20 mouse cellular contexts compared by ENCODE assay signal in the genomic region with DNA sequence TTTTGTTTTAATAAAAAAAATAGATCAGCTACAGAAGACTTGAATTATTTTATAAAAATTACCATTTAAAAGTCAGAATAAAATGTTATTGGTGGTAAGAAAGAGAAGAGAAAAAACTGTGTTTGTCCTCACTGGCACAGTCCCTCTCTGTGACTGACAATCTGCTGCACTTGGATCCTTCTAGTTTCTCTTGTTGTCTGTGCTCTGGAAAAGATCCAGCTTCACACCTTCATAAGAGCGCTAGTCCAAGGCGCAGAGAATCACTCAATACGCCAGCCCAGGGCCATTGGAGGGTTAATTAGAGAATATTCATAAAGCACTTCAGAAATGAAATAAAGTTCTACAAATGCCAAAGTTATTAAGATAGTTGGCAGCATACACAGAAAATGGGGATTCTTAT.
"Had no signal": no experiment of that assay in that cellular context is flagged by ENCODE, and none has a peak within 500 bp of the region (broad histone marks: within the 10 kb centered on the region; RNA-seq: fewer than 3 reads in every experiment).

No protein-coding gene starts in this region.

- H3K4me2 ChIP-seq: kidney, embryonic 15.5 days; liver, embryonic 13.5 days; lung, embryonic 14.5 days; midbrain, embryonic 12.5 days; midbrain, embryonic 15.5 days; neural tube, embryonic 13.5 days; stomach, embryonic 15.5 days had no signal

- H3K9me3 ChIP-seq: kidney, embryonic 15.5 days; midbrain, embryonic 12.5 days; midbrain, embryonic 15.5 days; neural tube, embryonic 13.5 days; stomach, embryonic 15.5 days had no signal

- H3K27me3 ChIP-seq: kidney, embryonic 15.5 days; liver, embryonic 13.5 days; midbrain, embryonic 12.5 days; midbrain, embryonic 15.5 days; neural tube, embryonic 13.5 days; stomach, embryonic 15.5 days had no signal

- ATAC-seq: lung, postnatal 0 days; midbrain, embryonic 15.5 days had no signal

- H3K27ac ChIP-seq: kidney, embryonic 15.5 days; left cerebral cortex, adult 2 months; liver, embryonic 13.5 days; macrophage; midbrain, embryonic 12.5 days; midbrain, embryonic 15.5 days; neural tube, embryonic 13.5 days; stomach, embryonic 15.5 days had no signal

- H3K36me3 ChIP-seq: kidney, embryonic 15.5 days; liver, embryonic 13.5 days; midbrain, embryonic 12.5 days; midbrain, embryonic 15.5 days; neural tube, embryonic 13.5 days; stomach, embryonic 15.5 days had no signal

- DNase-seq: kidney, postnatal 10 days; kidney, postnatal 36 days; layer of hippocampus, postnatal 36 days; liver, embryonic 13.5 days; lung, embryonic 14.5 days; retina, postnatal 1 day; right cerebral cortex, postnatal 25 days; spleen, adult 18-20 months; thymus, adult 2 months; thymus, postnatal 14 days; thymus, postnatal 4 days had no signal

- H3K4me1 ChIP-seq: kidney, embryonic 15.5 days; liver, embryonic 13.5 days; midbrain, embryonic 12.5 days; midbrain, embryonic 15.5 days; neural tube, embryonic 13.5 days; stomach, embryonic 15.5 days had no signal

- H3K9ac ChIP-seq: kidney, embryonic 15.5 days; liver, embryonic 13.5 days; lung, embryonic 14.5 days; midbrain, embryonic 12.5 days; midbrain, embryonic 15.5 days; neural tube, embryonic 13.5 days; stomach, embryonic 15.5 days had no signal

- H3K4me3 ChIP-seq: kidney, embryonic 15.5 days; left cerebral cortex, adult 2 months; liver, embryonic 13.5 days; midbrain, embryonic 12.5 days; midbrain, embryonic 15.5 days; myocyte; neural tube, embryonic 13.5 days; stomach, embryonic 15.5 days had no signal
